Mouse (Mus musculus) heart, embryonic 11.5 days (tissue): ENCODE measurements around the gene Epb41l5. TPM values are rescaled to one million over a fixed set of nuclear protein-coding genes. Genes with fewer than 3 reads are reported as not detected.

Source experiments
- ATAC-seq: fragments of 200-750 bp; cut with Nextera tagmentation; replicated peaks from 2 replicates; pipeline ENCODE4 v1.8.0; 2017; ENCODE audit warnings: moderate library complexity; ENCODE audit not compliant: insufficient number of reproducible peaks, low FRiP score, low TSS enrichment
- H3K27ac ChIP-seq: fragments of 300-500 bp; sonication (generic); 2 replicates; pipeline ENCODE4 v1.5.1; 2014; ENCODE audit warnings: mild to moderate bottlenecking, low read depth, low read length
- H3K27me3 ChIP-seq: fragments of 300-500 bp; sonication (generic); 2 replicates; pipeline ENCODE4 v1.6.1; 2014; ENCODE audit warnings: mild to moderate bottlenecking, low read length, mixed read lengths; ENCODE audit not compliant: control insufficient read depth, insufficient read depth
- H3K36me3 ChIP-seq: fragments of 300-500 bp; sonication (generic); 2 replicates; pipeline ENCODE4 v1.6.1; 2014; ENCODE audit warnings: mild to moderate bottlenecking, low read length, moderate library complexity, mixed read lengths; ENCODE audit not compliant: control insufficient read depth, insufficient read depth
- H3K4me1 ChIP-seq: fragments of 300-500 bp; sonication (generic); 2 replicates; pipeline ENCODE4 v1.6.1; 2014; ENCODE audit warnings: low read length; ENCODE audit not compliant: control insufficient read depth, insufficient read depth
- H3K4me2 ChIP-seq: fragments of 300-500 bp; sonication (generic); 2 replicates; pipeline ENCODE4 v1.6.1; 2014; ENCODE audit warnings: mild to moderate bottlenecking, moderate library complexity
- H3K4me3 ChIP-seq: fragments of 300-500 bp; sonication (generic); 2 replicates; pipeline ENCODE4 v1.5.1; 2014; ENCODE audit warnings: low read depth, low read length
- H3K9ac ChIP-seq: fragments of 300-500 bp; sonication (generic); 2 replicates; pipeline ENCODE4 v1.6.1; 2014; ENCODE audit warnings: mild to moderate bottlenecking, low read depth, low read length, moderate library complexity
- H3K9me3 ChIP-seq: fragments of 300-500 bp; sonication (generic); replicated peaks from 2 replicates; pipeline ENCODE4 v1.6.1; 2016; ENCODE audit warnings: low read length; ENCODE audit not compliant: control insufficient read depth
- WGBS: fragments of 180-500 bp; shearing (Covaris S2); extraction: QIAGEN DNeasy Blood & Tissue Kit; methylation state at CpG from one replicate; pipeline ENCODE4 v1.1.7; 2014; ENCODE audit not compliant: insufficient replicate concordance; 5-methylcytosine and 5-hydroxymethylcytosine counted together
- polyA plus RNA-seq: library from polyadenylated mRNA; unstranded; fragments of >200 nt; fragmentation: Nextera tagmentation; extraction: Ambion mirVana; gene quantifications from 2 replicates; pipeline ENCODE4 v1.2.1, GENCODE M21; 2014

Epb41l5 gene
- polyA plus RNA-seq, 1 experiment from 2014 or later = 29.6 TPM

DNA sequence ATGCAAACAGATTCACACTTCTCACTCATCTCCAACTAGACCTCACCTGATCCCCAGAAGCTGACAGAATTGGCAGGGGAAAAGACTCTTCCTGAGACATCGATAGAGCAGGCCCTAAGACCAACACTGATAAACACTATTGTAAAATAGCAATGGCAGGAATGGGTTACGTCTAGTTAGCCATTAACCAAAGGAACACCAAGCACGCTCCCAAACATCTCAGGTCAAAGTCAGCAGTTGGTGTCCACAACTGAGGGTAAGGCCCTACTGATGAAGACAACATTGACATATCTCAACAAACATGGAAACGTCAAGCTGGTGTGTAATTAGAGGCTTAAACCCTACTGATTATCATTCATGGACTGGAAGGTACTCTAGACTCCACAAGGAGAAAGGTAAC, 83.3 kb downstream of the Epb41l5 start:
- Histone ChIP-seq H3K4me2 (no peak overlapping the region), H3K9me3 (no peaks in the 10 kb centered on the region), H3K9ac (no peak overlapping the region), H3K27ac (no peak overlapping the region), H3K36me3 (peaks cover 3% of the 10 kb centered on the region; the same call in 1 of the 2 replicates), H3K27me3 (no peaks in the 10 kb centered on the region), H3K4me1 (no peaks in the 10 kb centered on the region), H3K4me3 (no peak overlapping the region)
- WGBS = 91% methylated on average over 4 of the region's 4 CpGs
- ATAC-seq = no peak

DNA sequence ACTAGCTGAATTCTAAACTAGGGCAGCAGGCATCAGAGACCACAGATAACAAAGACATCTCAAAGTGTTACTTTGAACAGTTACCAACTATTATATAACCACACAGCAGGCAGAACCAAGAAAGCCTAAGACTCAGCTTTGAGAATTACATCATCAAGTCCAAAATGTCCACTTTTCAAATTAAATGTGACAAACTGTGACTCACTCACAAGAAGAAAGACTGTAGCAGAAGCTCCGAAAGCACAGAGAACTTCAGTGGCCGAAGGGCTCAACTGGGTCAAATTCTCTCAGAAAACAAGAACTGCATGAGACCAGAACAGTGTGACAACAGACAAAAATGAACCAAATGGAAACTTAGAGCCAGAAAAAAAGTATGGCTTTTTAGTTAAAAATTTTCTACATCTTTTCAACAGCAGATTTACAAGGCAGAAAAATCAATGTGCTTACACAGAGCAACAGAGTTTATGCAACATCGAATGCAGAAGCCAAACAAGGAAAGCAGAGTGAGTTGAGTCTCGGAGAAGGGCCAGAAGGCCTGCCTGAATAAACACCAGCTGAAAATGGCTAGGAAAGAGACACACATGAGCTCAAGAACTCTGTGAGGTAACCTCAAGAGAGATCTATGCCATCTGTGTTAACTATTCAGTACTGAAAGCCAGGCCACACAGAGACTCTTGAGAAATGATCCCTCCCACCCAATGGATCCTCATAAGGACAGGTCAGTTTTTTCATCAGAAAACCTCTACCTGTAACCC, 91.0 kb downstream of the Epb41l5 start:
- Histone ChIP-seq H3K4me1 (no peaks in the 10 kb centered on the region), H3K4me2 (no peak overlapping the region), H3K4me3 (no peak overlapping the region), H3K9me3 (no peaks in the 10 kb centered on the region), H3K27me3 (no peaks in the 10 kb centered on the region), H3K9ac (no peak overlapping the region), H3K36me3 (peaks cover 4% of the 10 kb centered on the region; the same call in 1 of the 2 replicates), H3K27ac (no peak overlapping the region)
- WGBS = 89% methylated on average over 4 of the region's 4 CpGs
- no peak for ATAC-seq

DNA sequence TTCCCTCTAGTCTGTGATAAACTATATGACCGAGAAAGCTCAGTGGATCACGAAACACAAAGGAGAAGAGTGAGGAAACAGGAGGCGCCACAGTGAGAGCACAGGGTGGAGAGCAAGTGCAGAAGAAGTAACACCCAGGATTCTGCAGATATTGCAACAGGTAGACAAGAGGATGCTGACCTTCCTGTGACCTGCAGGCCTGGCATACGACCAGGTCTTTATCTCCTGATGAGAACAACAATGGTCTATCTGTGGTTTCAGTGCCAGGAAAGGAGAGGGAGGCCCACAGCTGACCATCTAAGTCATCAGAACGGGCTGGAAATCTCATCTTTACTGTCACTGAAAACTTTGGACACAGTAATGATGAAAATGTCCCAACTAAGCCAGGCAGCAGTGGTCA, 93.1 kb downstream of the Epb41l5 start:
- Histone ChIP-seq H3K36me3 (peaks cover 1% of the 10 kb centered on the region), H3K27me3 (no peaks in the 10 kb centered on the region), H3K9me3 (no peaks in the 10 kb centered on the region), H3K4me2 (no peak overlapping the region), H3K27ac (no peak overlapping the region), H3K9ac (no peak overlapping the region), H3K4me3 (no peak overlapping the region), H3K4me1 (no peaks in the 10 kb centered on the region)
- 62% methylated on average over 5 of the region's 5 CpGs for WGBS
- no peak for ATAC-seq

DNA sequence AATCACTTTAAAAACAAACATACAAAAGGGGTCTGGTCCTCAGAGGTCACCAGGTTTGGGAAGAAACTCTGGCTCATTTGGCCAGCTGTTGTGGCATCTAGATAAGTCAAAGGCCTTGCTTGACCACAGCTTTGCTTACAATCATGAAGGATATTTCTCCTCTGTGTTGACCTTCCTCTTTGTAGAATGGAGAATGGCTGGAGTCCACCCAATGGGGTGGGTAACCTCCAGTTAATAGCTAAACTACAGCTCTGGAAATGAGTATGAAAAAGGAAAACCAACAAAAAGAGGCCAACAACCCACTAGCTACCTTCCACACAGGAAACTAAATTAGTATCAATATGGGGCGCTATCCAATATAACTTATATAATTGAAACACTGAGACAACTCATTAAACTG, 97.1 kb downstream of the Epb41l5 start:
- Histone ChIP-seq H3K4me2 (no peak overlapping the region), H3K4me1 (no peaks in the 10 kb centered on the region), H3K9me3 (no peaks in the 10 kb centered on the region), H3K27ac (no peak overlapping the region), H3K4me3 (no peak overlapping the region), H3K9ac (no peak overlapping the region), H3K36me3 (peaks cover 4% of the 10 kb centered on the region), H3K27me3 (no peaks in the 10 kb centered on the region)
- WGBS = 94% methylated on average over 1 of the region's 1 CpGs
- no peak for ATAC-seq

DNA sequence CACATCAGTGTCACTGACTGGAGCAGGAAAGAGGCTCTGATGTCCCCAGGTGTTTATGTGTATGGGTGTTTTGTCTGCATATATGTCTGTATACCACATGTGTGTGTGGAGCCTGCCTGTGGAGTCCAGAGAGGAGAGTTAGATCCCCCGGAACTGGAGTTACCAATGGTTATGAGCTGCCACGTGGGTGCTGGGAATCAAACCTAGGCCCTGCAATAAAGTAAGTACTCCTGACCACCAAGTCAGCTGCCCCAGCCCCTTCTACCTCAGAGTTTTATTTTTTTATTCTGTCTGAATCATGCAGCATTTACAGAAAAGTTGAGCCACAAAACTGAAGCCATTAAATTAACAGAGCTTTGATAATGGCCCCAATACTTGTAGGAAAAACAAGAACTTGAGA, 98.7 kb downstream of the Epb41l5 start:
- peaks cover 9% of the 10 kb centered on the region; the same call in 1 of the 2 replicates for H3K4me1 ChIP-seq
- no peak overlapping the region for H3K4me3 ChIP-seq
- H3K9me3 ChIP-seq = no peaks in the 10 kb centered on the region
- H3K9ac ChIP-seq = no peak overlapping the region
- 86% methylated on average over 2 of the region's 2 CpGs for WGBS
- H3K27me3 ChIP-seq = no peaks in the 10 kb centered on the region
- peaks cover 4% of the 10 kb centered on the region for H3K36me3 ChIP-seq
- no peak overlapping the region for H3K27ac ChIP-seq
- ATAC-seq = no peak
- H3K4me2 ChIP-seq = no peak overlapping the region

DNA sequence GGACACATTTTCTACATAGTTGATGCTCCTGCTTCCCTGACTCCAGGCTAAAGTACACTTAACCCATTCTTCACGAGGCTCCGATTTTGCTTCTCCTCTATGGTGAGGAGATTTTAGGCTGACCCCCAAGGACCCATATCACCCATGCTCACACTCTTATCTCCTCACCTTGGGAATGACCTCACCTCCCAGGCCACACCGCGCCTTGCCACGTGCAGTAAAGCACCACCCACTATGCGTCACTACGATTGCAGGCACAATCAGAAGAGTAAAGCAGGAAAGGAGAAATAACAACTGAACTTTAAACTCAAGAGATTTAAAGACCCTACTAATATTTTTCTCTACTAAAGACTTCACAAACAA, 99.5 kb downstream of the Epb41l5 start:
- 65% methylated on average over 7 of the region's 7 CpGs for WGBS
- no peak overlapping the region for H3K4me3 ChIP-seq

DNA sequence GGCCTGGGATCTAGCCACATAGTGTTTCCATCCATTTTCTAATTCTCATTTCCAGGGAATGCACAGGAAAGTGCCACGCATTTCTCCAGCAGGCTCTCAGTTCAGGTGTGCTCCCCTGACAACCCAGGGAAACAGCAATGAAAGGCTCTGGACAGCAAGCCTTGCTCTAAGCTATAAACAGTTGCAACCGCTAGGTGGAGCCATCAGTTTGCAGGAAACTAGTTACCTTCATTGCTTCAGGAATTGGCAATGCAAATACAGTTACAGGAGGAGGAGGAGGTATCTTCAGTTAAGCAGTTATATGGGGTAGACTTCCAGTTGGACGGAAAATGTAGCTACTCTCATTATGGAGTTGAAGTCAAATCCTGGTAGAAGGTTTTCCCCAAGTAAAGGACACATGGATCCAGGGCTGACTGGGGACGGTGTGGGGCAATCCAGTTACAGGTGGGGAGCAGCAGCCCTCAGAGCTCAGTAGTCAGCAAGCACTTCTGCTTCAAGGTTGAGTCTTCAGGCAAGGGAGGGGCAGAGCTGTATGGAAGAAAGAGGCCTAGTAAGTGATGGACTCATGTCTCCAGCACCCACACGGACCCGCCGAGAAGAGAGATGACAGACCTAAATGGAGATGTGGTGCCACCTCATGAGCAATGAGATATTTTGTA, 100.0 kb downstream of the Epb41l5 start:
- H3K4me2 ChIP-seq = no peak overlapping the region

More for the DNA sequence above, 99.5 kb downstream of the Epb41l5 start:
- Histone ChIP-seq H3K27me3 (no peaks in the 10 kb centered on the region), H3K4me1 (peaks cover 16% of the 10 kb centered on the region), H3K36me3 (peaks cover 4% of the 10 kb centered on the region), H3K27ac (no peak overlapping the region), H3K9me3 (no peaks in the 10 kb centered on the region), H3K4me2 (no peak overlapping the region), H3K9ac (no peak overlapping the region)
- no peak for ATAC-seq

DNA sequence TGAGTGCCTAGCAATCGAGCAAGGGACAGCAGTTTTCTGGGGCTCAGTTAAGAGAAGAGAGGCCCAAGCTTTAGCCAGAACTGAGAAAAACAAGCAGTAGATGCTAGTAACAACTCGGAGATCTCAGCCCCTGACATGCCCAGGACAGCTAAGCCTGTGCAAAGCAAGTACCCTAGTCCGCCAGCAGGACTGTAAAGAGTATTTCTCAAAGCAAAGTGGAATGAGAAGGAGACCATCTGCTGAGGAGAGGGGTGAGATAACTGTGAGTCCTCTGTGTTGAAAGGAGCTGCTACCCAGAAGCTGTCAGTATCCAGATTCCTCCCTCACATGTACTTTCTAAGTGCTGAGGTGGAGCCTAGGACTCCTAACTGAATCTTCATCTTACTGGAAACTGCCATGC, 102.3 kb downstream of the Epb41l5 start:
- Histone ChIP-seq H3K4me1 (peaks cover 21% of the 10 kb centered on the region), H3K27me3 (no peaks in the 10 kb centered on the region), H3K36me3 (peaks cover 4% of the 10 kb centered on the region; the same call in 1 of the 2 replicates), H3K4me2 (no peak overlapping the region), H3K4me3 (no peak overlapping the region), H3K9me3 (no peaks in the 10 kb centered on the region), H3K27ac (no peak overlapping the region), H3K9ac (no peak overlapping the region)
- no peak for ATAC-seq
- 67% methylated on average over 3 of the region's 3 CpGs for WGBS

More for the DNA sequence above, 100.0 kb downstream of the Epb41l5 start:
- no peak for ATAC-seq
- 65% methylated on average over 7 of the region's 7 CpGs for WGBS
- no peak overlapping the region for H3K27ac ChIP-seq
- H3K9me3 ChIP-seq = no peaks in the 10 kb centered on the region
- H3K36me3 ChIP-seq = peaks cover 4% of the 10 kb centered on the region
- H3K9ac ChIP-seq = no peak overlapping the region
- no peak overlapping the region for H3K4me3 ChIP-seq
- no peaks in the 10 kb centered on the region for H3K27me3 ChIP-seq
- peaks cover 16% of the 10 kb centered on the region for H3K4me1 ChIP-seq
